Mouse (Mus musculus) heart, postnatal 10 days (tissue): ENCODE results near the gene Olfml2b. TPM values are rescaled to one million over a fixed set of nuclear protein-coding genes. Genes with fewer than 3 reads are reported as not detected.

ENCODE experiments used
- DNase-seq, 2 experiments: peaks; one replicate each; pipeline ENCODE4 v3.0.0; 2021
- intact Hi-C: fragments of 180-260 bp; cut with DNase I; formaldehyde crosslinking; loops from one replicate; pipeline ENCODE4 v1.15.1; 2025
- total RNA-seq, 2 experiments: library from RNA; stranded (reverse); gene quantifications; 2 replicates each; pipeline ENCODE4 v1.2.3; 2021

Olfml2b gene
- total RNA-seq, 2 experiments from 2014 or later: 23.4 to 26.6 TPM

DNA sequence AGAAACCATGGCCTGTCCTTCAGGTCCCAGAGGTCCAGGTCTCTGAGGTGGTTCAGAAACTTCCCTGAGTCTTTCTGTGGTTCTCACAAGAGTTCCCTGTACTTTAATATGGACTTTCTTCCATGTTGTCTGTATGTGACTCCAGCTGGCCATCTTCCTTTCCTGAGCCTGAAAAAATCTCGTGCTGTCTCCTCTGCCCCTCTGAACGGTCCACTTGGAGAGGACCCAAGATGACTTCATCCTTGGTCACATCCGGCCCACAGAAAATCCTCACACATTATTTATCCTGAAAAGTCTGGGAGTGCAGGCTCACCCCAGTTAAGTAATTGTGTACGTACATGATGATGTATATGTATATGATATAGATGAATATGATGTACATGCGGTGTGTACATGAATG is 47.0 kb downstream of the Olfml2b start:
- intact Hi-C loops: no loop called here
- peak; percentile 36 to 50 for DNase-seq

DNA sequence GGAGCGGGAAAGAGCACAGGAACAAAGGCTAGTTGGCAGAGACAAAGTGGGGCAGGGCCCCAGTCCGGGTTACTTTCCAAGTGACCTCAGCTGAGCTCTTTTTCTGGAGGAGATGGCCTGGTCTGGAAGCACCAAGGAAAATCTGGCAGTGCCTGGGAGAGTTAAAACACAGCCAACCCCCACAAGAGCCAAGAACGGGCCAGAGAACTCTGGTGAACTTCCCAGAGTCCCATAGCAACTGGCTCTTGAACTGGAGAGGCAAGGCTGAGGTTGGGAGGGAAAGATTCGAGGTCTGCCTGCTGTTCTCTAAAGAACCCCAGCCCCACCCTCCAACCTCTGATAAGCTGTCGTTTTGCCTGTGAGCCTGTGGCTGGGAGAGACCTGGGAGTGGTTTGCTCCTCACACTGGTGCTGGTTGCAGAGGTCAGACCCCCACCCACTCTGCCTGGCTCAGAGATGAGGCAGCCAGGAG is 50.5 kb downstream of the Olfml2b start:
- peak; percentile 72 to 74 for DNase-seq
- intact Hi-C loops: no loop called here

DNA sequence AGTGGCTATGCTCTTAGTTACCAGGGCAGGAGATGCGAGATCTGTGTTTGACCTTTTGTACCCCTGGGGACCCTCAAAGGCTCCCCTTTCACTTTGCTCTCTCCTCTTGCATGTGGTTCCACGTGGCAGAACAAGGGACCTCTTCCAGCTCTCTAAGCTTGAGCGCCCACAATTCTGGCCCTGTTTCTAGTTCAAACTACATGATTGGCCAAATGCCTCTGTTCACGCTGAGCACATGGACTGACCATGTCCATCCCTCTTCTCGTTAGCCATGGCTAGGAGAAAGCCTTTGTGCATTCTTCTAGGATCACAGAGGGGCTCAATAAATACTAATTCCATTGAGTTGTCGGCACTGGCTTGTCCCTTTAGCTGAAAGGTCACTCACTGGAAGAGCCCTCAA is 51.0 kb downstream of the Olfml2b start:
- DNase-seq: no peak
- intact Hi-C loops: no loop called here

DNA sequence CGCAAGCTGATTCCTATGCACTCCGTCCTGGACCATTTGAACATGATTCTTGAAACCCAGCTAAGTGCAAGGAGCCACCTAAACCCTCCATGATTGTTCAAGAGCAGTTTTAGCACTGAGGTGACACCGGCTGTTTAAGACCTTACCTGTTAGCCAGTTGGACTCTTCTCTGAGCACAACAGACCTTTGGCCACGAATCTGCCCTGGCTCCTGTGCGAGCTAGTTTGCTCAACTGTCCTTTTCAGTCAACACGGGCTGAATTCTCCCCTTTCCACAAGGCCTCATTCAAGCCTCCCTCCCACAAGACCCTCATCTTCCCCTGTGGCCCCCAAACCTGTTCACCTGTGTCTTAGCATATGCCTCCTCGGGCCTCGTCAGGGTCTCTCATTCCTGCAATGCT is 52.7 kb downstream of the Olfml2b start:
- intact Hi-C loops: no loop called here
- DNase-seq: no peak

DNA sequence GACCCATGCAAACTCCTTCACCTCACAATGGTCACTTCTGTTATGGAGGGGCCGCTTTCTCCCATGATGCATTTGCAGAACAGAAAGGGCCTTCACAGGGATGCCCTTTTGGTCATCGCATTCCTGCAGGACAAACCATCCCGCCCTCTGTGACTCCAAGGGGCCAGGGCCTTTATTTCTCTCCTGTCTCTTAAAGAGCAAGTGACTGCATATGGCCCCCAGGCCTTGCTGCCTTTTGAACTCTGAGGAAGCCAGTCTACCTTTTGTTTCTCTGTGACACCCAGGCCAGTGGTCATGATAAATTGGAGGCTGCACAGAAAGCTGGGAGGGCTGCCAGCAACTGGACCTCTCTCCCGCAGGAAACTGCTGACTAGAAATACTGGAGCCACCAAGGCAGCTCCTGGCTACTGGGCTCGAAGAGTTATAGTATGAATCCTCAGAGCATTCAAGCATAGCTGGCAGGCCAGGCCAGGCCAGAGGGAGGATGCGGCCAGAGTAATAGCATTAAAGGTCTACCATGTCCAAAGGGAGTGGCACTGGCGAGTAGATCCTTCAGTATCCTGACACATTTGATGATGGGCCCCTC is 53.5 kb downstream of the Olfml2b start:
- DNase-seq: no peak
- intact Hi-C loops: no loop called here

DNA sequence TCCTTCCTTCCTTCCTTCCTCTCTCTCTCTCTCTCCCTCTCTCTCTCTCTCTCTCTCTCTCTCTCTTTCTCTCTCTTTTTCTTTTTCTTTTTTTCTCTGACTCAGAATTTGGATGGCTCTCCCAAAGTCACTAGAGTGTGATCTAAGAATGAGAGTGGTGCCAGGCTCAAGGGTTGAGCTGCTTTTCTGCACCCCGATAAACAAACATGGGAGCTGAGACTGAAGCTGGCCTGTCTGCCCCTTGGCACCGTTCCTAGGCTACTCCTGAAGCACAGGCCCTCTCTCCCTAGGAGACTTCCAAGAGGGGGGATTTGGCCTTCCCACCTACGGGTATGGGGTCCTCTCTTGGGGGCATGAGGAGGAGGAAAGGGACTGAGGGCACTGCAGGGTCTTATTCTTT is 54.4 kb downstream of the Olfml2b start:
- no peak for DNase-seq
- intact Hi-C loops: no loop called here

DNA sequence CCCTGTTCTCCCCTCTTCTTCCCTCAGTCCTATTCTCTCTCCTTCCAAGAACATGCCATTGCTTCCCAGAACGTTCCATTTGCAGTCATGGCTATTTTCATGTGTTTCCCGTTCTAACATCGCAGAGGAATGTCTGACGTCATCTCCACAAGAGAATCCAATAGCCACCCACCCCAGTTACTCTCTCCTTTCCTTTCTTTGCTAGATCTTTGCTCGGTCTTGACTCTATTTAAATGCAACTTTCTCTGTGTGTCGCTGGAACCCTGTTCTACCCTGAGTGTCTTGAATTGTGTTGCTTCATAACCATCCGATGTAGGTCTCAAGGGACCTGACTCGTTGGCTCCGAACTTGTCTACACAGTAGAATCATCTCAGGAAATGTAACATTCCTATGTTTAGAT is 55.2 kb downstream of the Olfml2b start:
- intact Hi-C loops: no loop called here
- DNase-seq: peak; percentile 47 to 50

DNA sequence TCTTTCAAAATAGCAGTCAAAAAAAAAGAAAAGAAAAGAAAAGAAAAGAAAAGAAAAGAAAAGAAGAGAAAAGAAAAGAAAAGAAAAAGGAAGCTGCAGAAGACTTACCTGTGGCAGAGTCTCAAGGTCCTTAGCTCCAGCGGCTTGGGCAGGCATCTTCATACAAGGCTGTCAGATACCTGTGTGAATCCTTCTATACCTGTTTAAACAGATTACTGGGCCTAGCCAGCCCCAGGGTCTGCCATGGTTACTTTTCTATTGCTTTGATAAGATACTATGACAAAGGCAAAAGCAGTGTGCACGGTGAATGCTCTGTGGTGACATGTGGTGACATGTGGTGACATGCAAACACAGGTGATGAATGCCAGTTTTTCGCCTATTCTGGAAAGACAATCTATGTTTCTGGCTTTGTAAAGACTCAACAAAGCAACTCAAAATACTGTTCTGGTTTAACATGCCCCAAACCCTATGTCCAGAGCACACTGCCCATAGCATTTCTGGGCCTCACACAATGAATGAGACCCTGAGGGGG is 56.2 kb downstream of the Olfml2b start:
- intact Hi-C loops: no loop called here
- no peak for DNase-seq

DNA sequence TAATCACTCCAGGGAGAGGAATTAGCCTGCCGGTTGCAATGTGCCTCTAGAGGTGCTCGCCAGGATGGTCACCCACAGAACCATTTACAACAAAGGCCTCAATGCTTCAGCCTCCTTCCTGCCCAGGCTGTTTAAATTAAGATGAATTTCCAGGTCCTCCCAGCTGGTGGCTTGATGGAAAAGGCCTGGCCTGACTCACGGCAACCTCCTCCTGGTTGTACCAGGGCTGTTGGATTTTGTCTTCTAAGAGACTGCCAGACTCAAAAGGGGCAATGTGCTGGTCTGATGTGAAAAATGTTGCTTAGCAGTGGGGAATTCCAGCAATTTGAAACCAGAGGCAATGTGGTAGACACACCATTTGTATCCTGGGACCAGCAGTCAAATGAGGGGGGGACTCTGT is 56.8 kb downstream of the Olfml2b start:
- DNase-seq: no peak
- intact Hi-C loops: no loop called here

DNA sequence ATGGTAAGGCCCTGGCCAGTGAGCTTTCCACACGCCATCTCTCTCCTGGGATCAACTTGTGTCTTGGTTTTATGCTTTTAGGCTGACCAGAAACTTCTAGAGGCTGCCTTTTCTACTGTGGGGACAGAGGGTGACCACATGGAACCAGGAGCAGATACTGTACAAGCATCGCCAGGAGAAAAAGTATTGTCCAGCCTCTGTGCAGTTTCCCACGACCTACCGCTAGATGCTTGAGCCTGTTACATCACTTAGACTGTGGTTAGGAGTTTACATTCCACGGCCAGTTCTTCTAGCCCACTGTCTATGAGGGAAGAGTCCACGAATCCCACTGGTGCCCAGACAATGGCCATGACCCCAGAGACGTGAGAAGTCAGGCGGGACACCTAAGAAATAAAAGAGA is 57.2 kb downstream of the Olfml2b start:
- intact Hi-C loops: no loop called here
- DNase-seq: no peak

DNA sequence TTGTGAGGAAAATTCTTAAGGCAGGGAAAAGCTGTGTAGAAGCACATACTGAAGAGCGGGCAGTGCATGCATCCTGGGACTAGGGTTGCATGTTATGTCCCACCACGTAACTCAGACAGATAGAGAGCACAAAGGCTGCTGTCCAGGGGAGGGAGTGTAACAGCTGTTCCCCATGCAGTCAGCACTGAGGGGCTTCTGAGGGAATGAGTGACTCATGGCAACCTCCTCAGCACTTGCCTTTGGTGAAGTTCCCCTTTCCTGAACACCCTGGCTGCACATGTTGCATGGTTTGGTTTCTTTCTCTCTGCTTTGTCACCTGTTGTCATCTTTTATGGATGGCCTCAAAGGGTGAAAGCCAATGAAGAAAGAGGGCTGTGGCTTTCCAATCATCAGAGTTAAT is 57.9 kb downstream of the Olfml2b start:
- no peak for DNase-seq
- intact Hi-C loops: no loop called here

DNA sequence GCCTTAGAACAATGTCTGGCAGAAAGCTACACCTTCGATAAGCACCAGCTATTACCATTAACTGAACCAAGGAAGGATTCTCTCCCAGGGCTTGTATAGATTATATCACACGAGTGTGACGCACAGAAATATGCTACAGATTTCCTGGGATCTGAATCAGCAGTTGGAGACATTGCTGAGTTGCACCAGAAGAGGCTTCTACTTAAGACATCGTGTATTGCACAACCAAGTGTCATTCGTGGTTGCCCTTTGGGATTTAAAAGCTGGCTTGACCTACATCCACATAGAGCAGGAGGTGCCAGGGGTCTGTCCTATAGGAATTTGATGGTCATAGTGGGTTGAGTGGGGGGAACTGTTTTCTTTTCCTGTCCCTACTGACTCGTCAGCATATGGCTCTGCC is 58.6 kb downstream of the Olfml2b start:
- intact Hi-C loops: no loop called here
- no peak for DNase-seq

DNA sequence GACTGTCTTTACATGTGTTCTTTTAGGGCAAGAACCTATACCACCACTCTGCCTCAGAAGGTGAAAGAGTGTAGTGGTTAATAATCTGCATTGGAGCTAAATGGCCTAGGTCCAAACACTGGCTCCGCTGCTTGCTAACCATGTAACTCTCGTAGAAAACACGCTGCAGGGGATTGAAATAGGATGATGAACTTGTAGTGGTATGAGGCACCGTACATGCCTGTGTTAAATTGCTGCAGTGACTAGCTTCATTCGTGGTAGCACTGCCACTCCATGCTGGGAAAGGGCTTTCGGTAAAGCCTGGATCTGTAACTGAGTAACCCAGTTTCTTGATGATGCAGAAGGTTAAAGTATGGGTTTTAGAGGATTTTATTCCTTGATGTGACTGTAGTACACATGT is 59.8 kb downstream of the Olfml2b start:
- intact Hi-C loops: no loop called here

DNA sequence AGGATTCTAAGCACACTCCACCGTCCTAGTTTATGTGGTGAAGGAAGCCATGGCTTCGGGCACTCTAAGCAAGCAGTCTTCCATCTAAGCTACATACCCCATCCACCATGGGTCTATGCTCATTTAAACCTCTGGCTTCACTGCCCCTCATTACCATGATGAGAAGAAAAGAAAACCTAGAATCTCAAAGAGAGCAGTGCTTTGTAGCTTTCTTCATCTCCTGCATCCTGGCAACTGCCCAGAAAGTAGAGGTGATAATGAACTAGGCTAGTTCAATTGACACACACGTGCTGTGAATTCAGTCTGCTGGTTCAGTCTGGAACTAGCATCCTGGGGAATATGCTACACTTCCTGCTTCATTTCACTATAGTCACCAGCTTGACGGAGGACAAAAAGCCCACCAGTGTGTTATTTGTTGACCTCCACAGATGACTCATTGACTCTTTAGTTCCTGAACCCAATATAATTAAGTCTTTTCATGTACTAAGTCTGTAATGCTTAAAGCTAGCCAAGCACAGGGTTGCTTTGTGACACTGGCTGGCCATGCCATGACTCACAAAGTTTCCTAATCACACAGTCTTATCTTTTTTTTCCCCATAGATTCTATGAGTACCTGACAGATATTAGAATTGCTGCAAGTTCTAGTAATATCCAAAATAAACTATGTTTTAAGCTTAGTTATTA is 60.7 kb downstream of the Olfml2b start:
- intact Hi-C loops: no loop called here
- no peak for DNase-seq

More for the DNA sequence above, 59.8 kb downstream of the Olfml2b start:
- DNase-seq: no peak

DNA sequence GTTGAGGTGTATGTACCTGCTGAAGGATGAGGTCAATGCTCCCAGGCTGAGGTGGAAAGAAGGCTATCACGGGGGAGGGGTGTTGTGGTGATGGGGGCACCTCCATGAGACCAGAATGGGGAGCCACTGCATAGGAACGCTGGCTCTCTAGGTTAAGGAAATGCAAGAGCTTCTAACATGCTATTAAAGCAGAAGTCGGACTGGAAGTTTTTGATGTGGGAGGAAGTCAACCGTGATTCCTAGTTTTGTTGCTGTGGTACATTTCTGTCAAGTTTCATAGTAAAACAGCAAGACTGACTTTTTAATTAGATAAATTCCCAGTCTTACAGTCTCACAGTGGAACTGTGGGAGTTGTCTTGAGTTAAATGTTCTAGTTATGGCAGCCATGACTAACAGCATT is 61.7 kb downstream of the Olfml2b start:
- intact Hi-C loops: no loop called here
- DNase-seq: no peak

DNA sequence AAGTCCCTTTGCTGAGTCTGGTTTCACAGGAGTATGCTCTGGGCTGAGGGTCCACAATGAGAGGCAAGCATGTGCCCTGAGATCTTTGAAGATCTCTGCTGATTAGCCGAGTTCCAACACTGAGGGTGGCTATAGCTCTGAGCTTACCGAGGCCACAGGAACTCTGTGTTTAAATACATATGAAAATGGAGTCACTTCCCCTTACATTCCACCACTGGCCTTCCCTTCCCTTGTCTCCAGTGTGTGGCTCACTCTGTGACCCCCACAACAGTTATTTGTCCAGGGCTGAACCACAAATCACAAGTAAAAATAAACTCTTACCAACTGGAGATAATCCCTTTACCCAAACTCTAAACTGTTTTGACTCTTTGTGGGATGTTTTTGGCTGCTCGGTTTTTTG is 64.7 kb downstream of the Olfml2b start:
- no peak for DNase-seq
- intact Hi-C loops: no loop called here

DNA sequence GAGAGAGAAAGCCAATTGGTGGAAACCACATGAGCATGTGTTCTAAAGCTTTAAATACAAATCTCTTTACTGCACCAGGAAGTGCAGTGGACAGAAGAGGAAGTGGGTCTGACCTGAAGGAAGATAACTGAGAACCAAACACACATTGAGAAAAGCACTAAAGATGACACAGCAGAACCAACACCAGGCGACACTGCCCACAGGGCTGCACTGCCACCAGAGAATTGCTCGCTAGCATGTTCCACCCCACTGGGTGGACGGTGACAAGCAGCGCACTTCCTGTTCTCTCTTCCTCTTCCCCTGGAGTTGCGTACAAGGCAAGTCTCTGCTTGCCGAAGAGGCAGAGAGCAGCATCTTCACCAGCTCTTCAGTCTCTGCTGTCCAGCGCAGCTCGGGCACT is 65.1 kb downstream of the Olfml2b start:
- no peak for DNase-seq
- intact Hi-C loops: no loop called here

DNA sequence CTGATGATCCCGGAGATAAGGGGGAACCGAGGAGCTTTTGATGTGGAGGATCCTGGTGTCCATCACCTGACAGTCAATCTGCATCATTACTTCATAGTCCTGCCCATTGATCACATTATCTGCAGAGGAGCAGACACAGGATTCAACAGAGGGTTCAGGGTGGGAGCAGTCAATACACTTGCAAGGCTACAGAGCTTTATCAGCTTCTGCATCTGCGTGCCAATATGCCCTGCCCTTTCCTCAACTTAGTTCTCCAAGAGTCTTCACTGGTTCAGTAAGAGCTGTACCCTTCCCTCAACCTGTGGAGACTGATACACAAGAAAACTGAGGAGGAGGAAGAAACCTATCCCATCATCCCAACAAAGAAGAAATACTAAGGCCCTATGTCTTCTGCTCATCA is 65.6 kb downstream of the Olfml2b start:
- intact Hi-C loops: no loop called here
- DNase-seq: no peak

DNA sequence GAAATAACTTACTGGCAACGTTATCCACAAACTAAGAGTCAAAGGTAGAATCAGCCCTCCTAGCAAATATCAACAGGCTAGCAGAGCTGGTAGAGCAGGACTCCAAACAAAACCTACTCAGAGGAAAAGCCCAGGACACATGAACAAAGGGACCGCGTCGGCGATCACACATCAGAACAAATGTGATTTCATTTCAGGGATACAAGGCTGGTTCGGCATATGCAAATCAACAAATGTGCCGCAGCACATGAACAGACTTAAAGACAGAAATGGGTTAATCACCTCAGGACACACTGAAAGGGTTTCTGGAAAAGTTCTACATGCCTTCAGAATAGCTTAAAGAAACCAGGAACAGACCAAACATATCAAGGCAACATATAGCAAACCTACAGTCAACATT is 67.4 kb downstream of the Olfml2b start:
- DNase-seq: no peak
- intact Hi-C loops: no loop called here

DNA sequence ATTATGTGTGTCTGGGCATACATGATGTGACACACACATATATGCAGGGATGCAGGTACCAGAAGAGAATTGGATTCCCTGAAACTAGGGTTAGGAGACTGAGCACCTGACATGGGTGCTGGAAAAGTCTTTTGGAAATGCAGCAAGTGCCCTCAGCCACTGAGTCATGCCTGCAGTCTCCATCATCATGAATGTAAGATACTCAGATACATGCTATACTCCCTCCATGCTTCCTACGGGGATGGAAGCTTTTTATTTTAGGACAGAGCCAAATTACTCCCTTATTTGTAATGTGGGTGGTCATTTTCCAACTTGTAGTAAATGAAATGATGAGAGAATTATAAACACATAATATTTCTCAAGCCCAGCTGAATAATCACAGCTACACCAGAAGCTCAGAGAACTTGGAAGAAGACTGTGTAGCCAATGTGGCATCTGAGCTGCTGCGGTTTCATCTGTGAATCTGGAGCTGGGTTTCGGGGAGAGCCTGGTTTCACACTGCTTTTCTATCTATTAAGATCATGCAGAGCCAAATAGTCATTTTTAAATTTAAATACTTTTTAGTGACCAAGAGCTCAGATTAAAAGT is 73.0 kb downstream of the Olfml2b start:
- intact Hi-C loops: no loop called here
- no peak for DNase-seq

DNA sequence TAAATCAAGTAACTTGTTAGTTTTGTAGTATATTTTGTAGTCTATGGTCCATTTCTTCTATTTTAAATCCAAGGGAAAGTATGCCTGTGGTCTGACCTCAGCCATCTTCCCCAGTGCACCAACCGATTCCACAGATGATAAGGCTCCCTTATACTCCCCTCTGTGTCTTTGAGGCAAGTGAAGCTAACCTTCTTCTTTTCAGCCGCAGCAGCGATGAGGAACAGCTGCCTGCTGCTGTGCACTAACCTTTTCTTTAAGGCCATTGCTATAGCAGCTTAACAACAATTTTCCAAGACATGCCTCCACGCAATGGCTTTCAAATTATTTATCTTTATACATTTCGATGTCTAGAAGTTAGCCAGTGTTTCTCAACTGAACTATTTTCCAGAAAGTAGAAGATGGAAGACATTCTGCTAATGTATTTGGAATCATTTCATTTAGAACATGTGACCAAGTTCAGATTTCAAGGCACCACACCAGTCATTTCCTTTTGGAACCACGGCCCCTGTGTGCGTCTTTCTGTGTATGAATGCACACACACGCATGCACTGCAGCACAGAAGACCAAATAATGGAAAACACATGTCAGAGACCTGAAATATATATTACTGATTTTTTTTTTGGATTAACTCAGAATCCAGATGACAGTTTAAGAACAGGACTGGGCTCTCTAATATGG is 73.9 kb downstream of the Olfml2b start:
- intact Hi-C loops: no loop called here
- DNase-seq: no peak

DNA sequence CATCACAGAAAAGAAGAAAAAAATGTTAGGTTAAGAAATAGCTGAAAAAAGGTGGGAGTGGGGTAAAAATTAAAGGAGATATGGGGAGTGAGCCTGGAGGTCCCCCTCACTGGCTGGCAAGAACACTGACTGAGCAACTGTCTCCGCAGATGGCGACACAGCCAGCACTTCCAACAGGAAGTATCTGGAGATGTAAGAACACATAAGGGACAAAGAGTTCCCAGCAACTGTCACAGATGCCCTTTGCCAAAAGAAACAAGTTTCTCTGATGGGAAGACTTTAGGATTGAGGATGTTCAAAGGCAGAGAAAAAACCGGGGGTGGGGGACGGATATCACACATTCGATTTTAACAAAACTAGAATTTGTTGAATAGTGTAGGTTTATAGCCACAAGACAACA is 77.2 kb downstream of the Olfml2b start:
- DNase-seq: no peak
- intact Hi-C loops: no loop called here
